Mouse (Mus musculus) embryonic facial prominence, embryonic 10.5 days (tissue): ENCODE data around the gene Cgn. TPM values are rescaled to one million over a fixed set of nuclear protein-coding genes. Genes with fewer than 3 reads are reported as not detected.
"Not testable (repeated sequence)": the region's sequence is repeated elsewhere in the genome, so short reads cannot be mapped to it uniquely, and the experiment has no call there.

Source experiments
- DNase-seq: peaks from one replicate; pipeline ENCODE4 v3.0.0-alpha.2; 2017; ENCODE audit warnings: low spot score
- H3K27ac ChIP-seq: fragments of 300-500 bp; sonication (generic); replicated peaks from 2 replicates; pipeline ENCODE4 v1.5.1; 2016; ENCODE audit warnings: mild to moderate bottlenecking
- H3K27me3 ChIP-seq: fragments of 300-500 bp; sonication (generic); replicated peaks from 2 replicates; pipeline ENCODE4 v1.6.1; 2016; ENCODE audit warnings: low read depth, mild to moderate bottlenecking; ENCODE audit not compliant: poor library complexity, severe bottlenecking
- H3K36me3 ChIP-seq: fragments of 300-500 bp; sonication (generic); replicated peaks from 2 replicates; pipeline ENCODE4 v1.6.1; 2016; ENCODE audit warnings: mild to moderate bottlenecking, moderate library complexity
- H3K4me1 ChIP-seq: fragments of 300-500 bp; sonication (generic); 2 replicates; pipeline ENCODE4 v1.6.1; 2016
- H3K4me3 ChIP-seq: fragments of 300-500 bp; sonication (generic); 2 replicates; pipeline ENCODE4 v1.5.1; 2016; ENCODE audit warnings: mild to moderate bottlenecking, moderate library complexity
- H3K9me3 ChIP-seq: fragments of 300-500 bp; sonication (generic); 2 replicates; pipeline ENCODE4 v1.6.1; 2016; ENCODE audit warnings: mild to moderate bottlenecking
- WGBS: fragments of 180-500 bp; shearing (Covaris S2); methylation state at CpG from one replicate; pipeline ENCODE4 v1.1.7; 2016; 5-methylcytosine and 5-hydroxymethylcytosine counted together
- polyA plus RNA-seq: library from polyadenylated mRNA; unstranded; fragments of >200 nt; fragmentation: Nextera tagmentation; extraction: Ambion mirVana; gene quantifications from 2 replicates; pipeline ENCODE4 v1.2.1, GENCODE M21; 2016

Gene Cgn
- polyA plus RNA-seq, 1 experiment from 2014 or later: 10.8 TPM

- no peak for DNase-seq
- H3K4me1 ChIP-seq: no peaks in the 10 kb centered on the region
- no peak overlapping the region for H3K4me3 ChIP-seq
Measured at GRCm38 (mm10) chr3:94745691-94746090, 40.6 kb downstream of the Cgn start.

GRCm38 (mm10) chr3:94723637-94724036 lies 62.7 kb downstream of the Cgn start:
- not testable (repeated sequence) for H3K4me3 ChIP-seq, H3K9me3 ChIP-seq, H3K27me3 ChIP-seq, H3K27ac ChIP-seq, DNase-seq, H3K36me3 ChIP-seq, H3K4me1 ChIP-seq
- 36% methylated on average over 2 of the region's 2 CpGs for WGBS

More at GRCm38 (mm10) chr3:94745691-94746090, 40.6 kb downstream of the Cgn start:
- WGBS: 91% methylated on average over 17 of the region's 17 CpGs
- H3K27me3 ChIP-seq: no peaks in the 10 kb centered on the region
- peaks cover 5% of the 10 kb centered on the region; the same call in 1 of the 2 replicates for H3K9me3 ChIP-seq
- H3K36me3 ChIP-seq: no peaks in the 10 kb centered on the region; the same call in 1 of the 2 replicates
- no peak overlapping the region for H3K27ac ChIP-seq

DNA sequence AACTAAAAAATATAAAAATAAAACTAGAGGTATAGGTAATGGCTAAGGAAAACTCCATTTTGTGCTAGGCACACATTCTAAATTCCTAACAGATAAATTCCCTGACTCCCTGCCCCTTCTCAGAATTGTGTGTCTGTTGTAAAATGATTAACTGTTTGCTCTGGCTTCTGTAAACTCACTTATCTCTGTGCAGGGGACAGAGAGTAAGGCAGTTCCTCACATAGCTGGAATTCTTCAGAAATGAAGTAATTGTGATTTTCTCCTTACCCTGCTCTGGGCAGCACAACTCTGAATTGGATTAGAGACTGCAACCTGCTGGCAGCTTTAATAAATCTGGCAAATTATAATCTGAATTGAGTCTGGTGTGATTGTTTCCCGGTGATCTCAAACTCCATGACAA lies 68.0 kb downstream of the Cgn start:
- not testable (repeated sequence) for H3K27ac ChIP-seq, H3K4me3 ChIP-seq, H3K9me3 ChIP-seq, H3K27me3 ChIP-seq, H3K36me3 ChIP-seq, H3K4me1 ChIP-seq, DNase-seq
- WGBS: 81% methylated on average over 1 of the region's 1 CpGs

GRCm38 (mm10) chr3:94713424-94713823 lies 72.9 kb downstream of the Cgn start:
- H3K9me3 ChIP-seq, H3K4me1 ChIP-seq, H3K4me3 ChIP-seq, H3K27me3 ChIP-seq, H3K27ac ChIP-seq, DNase-seq, H3K36me3 ChIP-seq: not testable (repeated sequence)
- WGBS: 84% methylated on average over 3 of the region's 3 CpGs

DNA sequence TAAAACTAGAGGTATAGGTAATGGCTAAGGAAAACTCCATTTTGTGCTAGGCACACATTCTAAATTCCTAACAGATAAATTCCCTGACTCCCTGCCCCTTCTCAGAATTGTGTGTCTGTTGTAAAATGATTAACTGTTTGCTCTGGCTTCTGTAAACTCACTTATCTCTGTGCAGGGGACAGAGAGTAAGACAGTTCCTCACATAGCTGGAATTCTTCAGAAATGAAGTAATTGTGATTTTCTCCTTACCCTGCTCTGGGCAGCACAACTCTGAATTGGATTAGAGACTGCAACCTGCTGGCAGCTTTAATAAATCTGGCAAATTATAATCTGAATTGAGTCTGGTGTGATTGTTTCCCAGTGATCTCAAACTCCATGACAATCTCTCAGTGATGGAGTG lies 75.7 kb downstream of the Cgn start:
- not testable (repeated sequence) for H3K4me3 ChIP-seq, H3K9me3 ChIP-seq, DNase-seq, H3K36me3 ChIP-seq, H3K27me3 ChIP-seq, H3K4me1 ChIP-seq, H3K27ac ChIP-seq

Other genes starting within 250 kb of the Cgn start
- 39.3 and 40.7 TPM in 2 replicates for gene Snx27, start 203.8 kb downstream of the Cgn start, polyA plus RNA-seq
- gene Gm10972, start 143.4 kb downstream of the Cgn start, polyA plus RNA-seq: not detected in 2 replicates
- 4.2 and 4.7 TPM in 2 replicates for gene Tuft1, start 127.6 kb downstream of the Cgn start, polyA plus RNA-seq
- gene Selenbp2, start 92.9 kb downstream of the Cgn start, polyA plus RNA-seq: not detected in 2 replicates
- 18.5 and 20.3 TPM in 2 replicates for gene Pogz, start 51.1 kb upstream of the Cgn start, polyA plus RNA-seq
- 336 and 337 TPM in 2 replicates for gene Psmb4, start 100.5 kb upstream of the Cgn start, polyA plus RNA-seq
- gene Selenbp1, start 146.6 kb upstream of the Cgn start, polyA plus RNA-seq: 6.4 and 7.7 TPM in 2 replicates
- gene Rfx5, start 167.6 kb upstream of the Cgn start, polyA plus RNA-seq: 6.9 and 7.0 TPM in 2 replicates
- 23.8 and 24.4 TPM in 2 replicates for gene Pi4kb, start 188.2 kb upstream of the Cgn start, polyA plus RNA-seq
- 34.9 and 36.9 TPM in 2 replicates for gene Zfp687, start 229.0 kb upstream of the Cgn start, polyA plus RNA-seq